ENCODE assay signal across 11 mouse cellular contexts in genomic region chr7:101676762-101677308, GRCm38 (mm10). TPM values are rescaled to one million over a fixed set of nuclear protein-coding genes. Genes with fewer than 3 reads are reported as not detected.
DNase-seq lines count a peak whose midpoint lies in the region; ATAC-seq and TF ChIP-seq lines count a peak whose summit lies in the region.
"Had no signal": no experiment of that assay in that cellular context is flagged by ENCODE, and none has a peak within 500 bp of the region (broad histone marks: within the 10 kb centered on the region; RNA-seq: fewer than 3 reads in every experiment).

No protein-coding gene starts in this region.

- H3K9ac ChIP-seq in heart, embryonic 11.5 days (ENCODE audit: low read depth, low read length) = peak overlapping the region; percentile 12; the same call in 1 of the 2 replicates
- H3K9ac ChIP-seq in lung, postnatal 0 days (replicated peaks; ENCODE audit: low read depth) = no peak overlapping the region
- peak overlapping the region; percentile 24; the same call in 1 of the 2 replicates for H3K9ac ChIP-seq in hindbrain, embryonic 12.5 days
- H3K9ac ChIP-seq: liver, embryonic 13.5 days had no signal

- no peak for DNase-seq in heart, postnatal 4 days
- no peak for DNase-seq in lung, postnatal 0 days (ENCODE audit: low spot score)
- no peak for DNase-seq in lung, postnatal 10 days
- DNase-seq in left cerebral cortex, adult 8-10 months (ENCODE audit: low spot score in 2 of 2) = no peak
- DNase-seq in right cerebral cortex, postnatal 25 days = no peak
- DNase-seq: B cell, adult 2 months; kidney, postnatal 14 days; liver, embryonic 13.5 days had no signal

- no peak for TF ChIP-seq POLR2A in olfactory bulb, adult 2 months (IDR thresholded peaks at IDR 0.05; ENCODE audit: insufficient read depth, low read depth, low read length)

- TF ChIP-seq CTCF in lung, postnatal 0 days (IDR thresholded peaks at IDR 0.05) = no peak
- TF ChIP-seq CTCF in olfactory bulb, adult 2 months (IDR thresholded peaks at IDR 0.05; ENCODE audit: insufficient read depth, low read depth, low read length) = no peak

- H3K27me3 ChIP-seq in heart, embryonic 11.5 days (ENCODE audit: control insufficient read depth, insufficient read depth, low read length) = no peaks in the 10 kb centered on the region
- H3K27me3 ChIP-seq in lung, postnatal 0 days (replicated peaks; ENCODE audit: insufficient read depth, low read length) = no peaks in the 10 kb centered on the region
- no peaks in the 10 kb centered on the region for H3K27me3 ChIP-seq in hindbrain, embryonic 12.5 days
- H3K27me3 ChIP-seq: liver, embryonic 13.5 days had no signal

- H3K4me3 ChIP-seq in heart, embryonic 11.5 days (ENCODE audit: low read depth, low read length) = no peak overlapping the region
- H3K4me3 ChIP-seq in lung, postnatal 0 days (ENCODE audit: low read depth, low read length) = no peak overlapping the region
- no peak overlapping the region for H3K4me3 ChIP-seq in hindbrain, embryonic 12.5 days
- no peak overlapping the region for H3K4me3 ChIP-seq in olfactory bulb, adult 2 months (ENCODE audit: insufficient read depth, low read depth, low read length)
- H3K4me3 ChIP-seq: liver, embryonic 13.5 days had no signal

- no peaks in the 10 kb centered on the region for H3K36me3 ChIP-seq in heart, embryonic 11.5 days (ENCODE audit: control insufficient read depth, insufficient read depth, low read length)
- no peaks in the 10 kb centered on the region for H3K36me3 ChIP-seq in lung, postnatal 0 days (ENCODE audit: insufficient read depth, low read length)
- no peaks in the 10 kb centered on the region for H3K36me3 ChIP-seq in hindbrain, embryonic 12.5 days
- H3K36me3 ChIP-seq: liver, embryonic 13.5 days had no signal

- ATAC-seq in heart, embryonic 11.5 days (replicated peaks; ENCODE audit: insufficient number of reproducible peaks, low FRiP score, low TSS enrichment) = no peak
- no peak for ATAC-seq in lung, postnatal 0 days
- ATAC-seq in hindbrain, embryonic 12.5 days (ENCODE audit: low FRiP score) = no peak; the same call in 1 of the 2 replicates

- peak overlapping the region; percentile 29 for H3K4me2 ChIP-seq in heart, embryonic 11.5 days
- no peak overlapping the region for H3K4me2 ChIP-seq in lung, postnatal 0 days (replicated peaks; ENCODE audit: low read depth, low read length)
- no peak overlapping the region for H3K4me2 ChIP-seq in hindbrain, embryonic 12.5 days (replicated peaks)
- H3K4me2 ChIP-seq: liver, embryonic 13.5 days had no signal

- H3K27ac ChIP-seq in heart, embryonic 11.5 days (ENCODE audit: low read depth, low read length) = peak overlapping the region; percentile 47
- H3K27ac ChIP-seq in lung, postnatal 0 days (ENCODE audit: low read length) = peak overlapping the region; percentile 65
- peak overlapping the region; percentile 41; the same call in 1 of the 2 replicates for H3K27ac ChIP-seq in hindbrain, embryonic 12.5 days
- peak overlapping the region; percentile 40; the same call in 1 of the 2 replicates for H3K27ac ChIP-seq in olfactory bulb, adult 2 months (ENCODE audit: insufficient read depth, low read depth, low read length)
- H3K27ac ChIP-seq: liver, embryonic 13.5 days had no signal

- WGBS in heart, embryonic 11.5 days (ENCODE audit: insufficient replicate concordance) = 39% methylated on average over 3 of the region's 3 CpGs
- 42% methylated on average over 3 of the region's 3 CpGs for WGBS in lung, postnatal 0 days
- WGBS in hindbrain, embryonic 12.5 days = 9% methylated on average over 3 of the region's 3 CpGs
- 49% methylated on average over 3 of the region's 3 CpGs for WGBS in olfactory bulb, adult 2 months

- no peaks in the 10 kb centered on the region for H3K9me3 ChIP-seq in heart, embryonic 11.5 days (replicated peaks; ENCODE audit: control insufficient read depth, low read length)
- H3K9me3 ChIP-seq in lung, postnatal 0 days (ENCODE audit: low read length) = no peaks in the 10 kb centered on the region
- no peaks in the 10 kb centered on the region for H3K9me3 ChIP-seq in hindbrain, embryonic 12.5 days (replicated peaks)
- H3K9me3 ChIP-seq: liver, embryonic 13.5 days had no signal

- no peak for TF ChIP-seq EP300 in lung, postnatal 0 days (IDR thresholded peaks at IDR 0.05)

- H3K4me1 ChIP-seq in heart, embryonic 11.5 days (ENCODE audit: control insufficient read depth, insufficient read depth, low read length) = peaks cover 30% of the 10 kb centered on the region
- no peaks in the 10 kb centered on the region; the same call in 1 of the 2 replicates for H3K4me1 ChIP-seq in lung, postnatal 0 days (ENCODE audit: insufficient read depth, low read depth, low read length)
- peaks cover 30% of the 10 kb centered on the region for H3K4me1 ChIP-seq in hindbrain, embryonic 12.5 days
- H3K4me1 ChIP-seq in olfactory bulb, adult 2 months (ENCODE audit: control insufficient read depth, insufficient read depth, low read length) = peaks cover 18% of the 10 kb centered on the region

RNA-seq across cellular contexts. Expression of gene Clpb, which starts 13.4 kb away (rescaled TPM):
- polyA plus RNA-seq in heart, embryonic 11.5 days (2014; fragmentation: Nextera tagmentation; extraction: Ambion mirVana) = 36.1 and 47.0 TPM in 2 replicates
- 10 to 100 TPM; 50.3 to 52.7 TPM for total RNA-seq in heart, postnatal 4 days (2021)
- 21.1 and 23.4 TPM in 2 replicates for polyA plus RNA-seq in lung, postnatal 0 days (2015; fragmentation: Nextera tagmentation; extraction: Ambion mirVana)
- polyA plus RNA-seq in hindbrain, embryonic 12.5 days (2016; fragmentation: Nextera tagmentation; extraction: Ambion mirVana) = 37.8 and 38.4 TPM in 2 replicates
- polyA plus RNA-seq in olfactory bulb, adult 2 months (2012; ENCODE audit: insufficient read depth, insufficient read length, low replicate concordance, missing spikeins) = not detected in 2 replicates
- 10 to 100 TPM; 50.4 to 57.6 (median 54.6) TPM for total RNA-seq in left cerebral cortex, adult 8-10 months (2022)

Comparison
In these comparisons a context has a peak if more than half of its experiments do, and no peak if none do; other contexts are left out.
1. RNA of gene Clpb, which starts 13.4 kb away (polyA plus RNA-seq): 37.8 to 38.4 TPM in hindbrain, embryonic 12.5 days, 36.1 to 47.0 TPM in heart, embryonic 11.5 days and 21.1 to 23.4 TPM in lung, postnatal 0 days; not detected in olfactory bulb, adult 2 months; every median in the first group is over 10 times any median in the second.
2. Peak in every context shown above with its lines, with median percentiles within 50 percentile points of each other: H3K27ac ChIP-seq.